11 mouse cellular contexts compared by ENCODE assay signal in genomic region chr11:102636887-102637286, GRCm38 (mm10). TPM values are rescaled to one million over a fixed set of nuclear protein-coding genes. Genes with fewer than 3 reads are reported as not detected.
A peak's percentile ranks its signal among the peaks of the same experiment; 100 is the strongest.
DNase-seq lines count a peak whose midpoint lies in the region; ATAC-seq and TF ChIP-seq lines count a peak whose summit lies in the region.
"Had no signal": no experiment of that assay in that cellular context is flagged by ENCODE, and none has a peak within 500 bp of the region (broad histone marks: within the 10 kb centered on the region; RNA-seq: fewer than 3 reads in every experiment).

No protein-coding gene starts in this region.

- TF ChIP-seq CTCF in C2C12 (IDR thresholded peaks at IDR 0.05; ENCODE audit: control insufficient read depth, insufficient read depth, insufficient read length): no peak

- peak; percentile 33 for DNase-seq in forebrain, embryonic 14.5 days (ENCODE audit: low spot score)
- DNase-seq in forebrain, embryonic 11.5 days (ENCODE audit: low spot score): no peak
- peak; percentile 77 for DNase-seq in gastrocnemius, postnatal 14 days
- DNase-seq in kidney, postnatal 4 days: no peak
- no peak for DNase-seq in cerebellum, adult 11 months
- DNase-seq in liver: no peak

- no peak overlapping the region for H3K4me2 ChIP-seq in forebrain, embryonic 14.5 days (ENCODE audit: low read length)
- no peak overlapping the region for H3K4me2 ChIP-seq in forebrain, embryonic 11.5 days (ENCODE audit: low read depth, low read length, severe bottlenecking)
- no peak overlapping the region; the same call in 1 of the 2 replicates for H3K4me2 ChIP-seq in lung, embryonic 15.5 days

- no peaks in the 10 kb centered on the region for H3K79me3 ChIP-seq in C2C12 (ENCODE audit: low read depth)

- WGBS in forebrain, embryonic 14.5 days: 45% methylated on average over 12 of the region's 12 CpGs
- WGBS in forebrain, embryonic 11.5 days: 50% methylated on average over 12 of the region's 12 CpGs
- 20% methylated on average over 12 of the region's 12 CpGs for WGBS in lung, embryonic 15.5 days

- ATAC-seq in forebrain, embryonic 14.5 days: 0 out of 2 replicates have a peak, but pooled peaks have one; percentile 32
- no peak for ATAC-seq in forebrain, embryonic 11.5 days (replicated peaks; ENCODE audit: low FRiP score)
- ATAC-seq in lung, embryonic 15.5 days (ENCODE audit: borderline replicate concordance, extremely low read depth, low FRiP score, low TSS enrichment): peak; percentile 62

- no peak overlapping the region for H3K9ac ChIP-seq in forebrain, embryonic 14.5 days (ENCODE audit: low read length)
- H3K9ac ChIP-seq in forebrain, embryonic 11.5 days (ENCODE audit: low read length): no peak overlapping the region
- H3K9ac ChIP-seq in lung, embryonic 15.5 days: 0 out of 2 replicates have a peak overlapping the region, but pooled peaks have one; percentile 13

- peaks cover 6% of the 10 kb centered on the region for H3K4me1 ChIP-seq in forebrain, embryonic 14.5 days (ENCODE audit: control insufficient read depth, insufficient read depth, low read length)
- peaks cover 10% of the 10 kb centered on the region; the same call in 1 of the 2 replicates for H3K4me1 ChIP-seq in forebrain, embryonic 11.5 days (replicated peaks; ENCODE audit: control insufficient read depth, insufficient read depth, low read length)
- peaks cover 46% of the 10 kb centered on the region for H3K4me1 ChIP-seq in lung, embryonic 15.5 days

- no peak overlapping the region for H3K4me3 ChIP-seq in forebrain, embryonic 14.5 days (ENCODE audit: low read depth, low read length)
- no peak overlapping the region for H3K4me3 ChIP-seq in forebrain, embryonic 11.5 days (ENCODE audit: low read depth, low read length)
- H3K4me3 ChIP-seq in C2C12 (ENCODE audit: insufficient read depth, poor library complexity, severe bottlenecking): no peak overlapping the region
- no peak overlapping the region for H3K4me3 ChIP-seq in lung, embryonic 15.5 days

- H3K27me3 ChIP-seq in forebrain, embryonic 14.5 days (replicated peaks; ENCODE audit: control insufficient read depth, insufficient read depth, low read length): no peaks in the 10 kb centered on the region
- H3K27me3 ChIP-seq in forebrain, embryonic 11.5 days (ENCODE audit: control insufficient read depth, insufficient read depth, low read length): no peaks in the 10 kb centered on the region
- H3K27me3 ChIP-seq in C2C12 (ENCODE audit: control insufficient read depth, insufficient read depth, insufficient read length): no peaks in the 10 kb centered on the region
- no peaks in the 10 kb centered on the region for H3K27me3 ChIP-seq in lung, embryonic 15.5 days

- no peaks in the 10 kb centered on the region for H3K79me2 ChIP-seq in C2C12 (ENCODE audit: control insufficient read depth, insufficient read depth)

- no peak overlapping the region for H3K27ac ChIP-seq in forebrain, embryonic 14.5 days (ENCODE audit: low read depth, low read length)
- no peak overlapping the region for H3K27ac ChIP-seq in forebrain, embryonic 11.5 days (ENCODE audit: low read depth, low read length)
- peak overlapping the region; percentile 10; the same call in 1 of the 2 replicates for H3K27ac ChIP-seq in lung, embryonic 15.5 days

- intact Hi-C loops in gastrocnemius, postnatal 14 days (cut with DNase I; ENCODE audit: low total_unique reads): no loop called here

- H3ac ChIP-seq in C2C12 (ENCODE audit: control insufficient read depth, insufficient read length, low read depth): no peak overlapping the region

- no peaks in the 10 kb centered on the region for H3K9me3 ChIP-seq in forebrain, embryonic 14.5 days (replicated peaks; ENCODE audit: control insufficient read depth, low read length)
- no peaks in the 10 kb centered on the region for H3K9me3 ChIP-seq in forebrain, embryonic 11.5 days (ENCODE audit: control insufficient read depth, low read length)
- H3K9me3 ChIP-seq in lung, embryonic 15.5 days: no peaks in the 10 kb centered on the region

- H3K36me3 ChIP-seq in forebrain, embryonic 14.5 days (ENCODE audit: control insufficient read depth, insufficient read depth, low read length): no peaks in the 10 kb centered on the region
- no peaks in the 10 kb centered on the region for H3K36me3 ChIP-seq in forebrain, embryonic 11.5 days (ENCODE audit: control insufficient read depth, insufficient read depth, low read length)
- H3K36me3 ChIP-seq in C2C12 (ENCODE audit: control insufficient read depth, insufficient read depth): no peaks in the 10 kb centered on the region
- no peaks in the 10 kb centered on the region for H3K36me3 ChIP-seq in lung, embryonic 15.5 days

TF ChIP-seq in C2C12, 6 proteins besides CTCF, POLR2A, EP300 and RAD21:
- TF ChIP-seq MYOD1 (IDR thresholded peaks at IDR 0.05; ENCODE audit: control insufficient read depth, insufficient read length, low read depth) (peak; percentile 88), MYOG (IDR thresholded peaks at IDR 0.05; ENCODE audit: control insufficient read depth, extremely low read depth, insufficient read length) (no peak), FOSL1 (IDR thresholded peaks at IDR 0.05; ENCODE audit: insufficient read depth, low read length, poor library complexity, severe bottlenecking) (no peak), USF1 (IDR thresholded peaks at IDR 0.05; ENCODE audit: low read depth) (no peak), CEBPB (IDR thresholded peaks at IDR 0.05; ENCODE audit: low read depth) (no peak), MAX (IDR thresholded peaks at IDR 0.05) (peak; percentile 71)

RNA-seq across cellular contexts. Expression of gene Meioc, which starts 26.6 kb away (rescaled TPM):
- 0.09 and 0.14 TPM in 2 replicates for polyA plus RNA-seq in forebrain, embryonic 14.5 days (2014; fragmentation: Nextera tagmentation; extraction: Ambion mirVana)
- 0.15 and 0.24 TPM in 2 replicates for polyA plus RNA-seq in forebrain, embryonic 11.5 days (2014; fragmentation: Nextera tagmentation; extraction: Ambion mirVana)
- polyA plus RNA-seq in C2C12 (2012; fragmentation: generic; extraction: Trizol): not detected
- not detected for total RNA-seq in gastrocnemius, postnatal 14 days (2021)
- 0.20 and 0.24 TPM in 2 replicates for polyA plus RNA-seq in lung, embryonic 15.5 days (2015; fragmentation: Nextera tagmentation; extraction: Ambion mirVana)
- total RNA-seq: CH12.LX; left cerebral cortex, adult 8-10 months; monocyte, adult 5-6 weeks had no signal

RNA-seq across cellular contexts. Expression of gene Fzd2, which starts 32.7 kb away (rescaled TPM):
- polyA plus RNA-seq in forebrain, embryonic 14.5 days (2014; fragmentation: Nextera tagmentation; extraction: Ambion mirVana): 18.6 and 19.2 TPM in 2 replicates
- 45.2 and 46.3 TPM in 2 replicates for polyA plus RNA-seq in forebrain, embryonic 11.5 days (2014; fragmentation: Nextera tagmentation; extraction: Ambion mirVana)
- 42.1 TPM for polyA plus RNA-seq in C2C12 (2012; fragmentation: generic; extraction: Trizol)
- total RNA-seq in gastrocnemius, postnatal 14 days (2021): 1 to 10 TPM; 3.6 to 7.3 TPM
- 35.9 and 38.1 TPM in 2 replicates for polyA plus RNA-seq in lung, embryonic 15.5 days (2015; fragmentation: Nextera tagmentation; extraction: Ambion mirVana)
- total RNA-seq: monocyte, adult 5-6 weeks had no signal

RNA-seq across cellular contexts. Expression of gene Gm11627, which starts 57.6 kb away (rescaled TPM):
- polyA plus RNA-seq in forebrain, embryonic 14.5 days (2014; fragmentation: Nextera tagmentation; extraction: Ambion mirVana): 6.8 and 9.8 TPM in 2 replicates
- 12.7 and 13.8 TPM in 2 replicates for polyA plus RNA-seq in forebrain, embryonic 11.5 days (2014; fragmentation: Nextera tagmentation; extraction: Ambion mirVana)
- polyA plus RNA-seq in C2C12 (2012; fragmentation: generic; extraction: Trizol): 0.26 TPM
- under 1 TPM; 0.38 to 0.66 TPM for total RNA-seq in gastrocnemius, postnatal 14 days (2021)
- polyA plus RNA-seq in lung, embryonic 15.5 days (2015; fragmentation: Nextera tagmentation; extraction: Ambion mirVana): 16.1 and 20.3 TPM in 2 replicates
- total RNA-seq: monocyte, adult 5-6 weeks had no signal

Comparison
In these comparisons a context has a peak if more than half of its experiments do, and no peak if none do; other contexts are left out.
1. DNase-seq: peak in forebrain, embryonic 14.5 days (single experiment) and gastrocnemius, postnatal 14 days (single experiment); none in forebrain, embryonic 11.5 days (single experiment), kidney, postnatal 4 days (0 of 2), cerebellum, adult 11 months (single experiment) and liver (single experiment).